Mouse (Mus musculus) kidney, adult 2 months (tissue): ENCODE measurements around the gene Il5. TPM values are rescaled to one million over a fixed set of nuclear protein-coding genes. Genes with fewer than 3 reads are reported as not detected.

Source experiments
- DNase-seq: peaks from one replicate; pipeline ENCODE4 v3.0.0; 2021
- H3K27ac ChIP-seq: fragments of 200-500 bp; 2 replicates; pipeline ENCODE4 v1.5.1; 2012; ENCODE audit warnings: low read depth, low read length, control low read depth, inconsistent platforms; ENCODE audit not compliant: insufficient read depth
- H3K27me3 ChIP-seq: fragments of 200-500 bp; replicated peaks from 2 replicates; pipeline ENCODE4 v1.6.1; 2012; ENCODE audit warnings: mild to moderate bottlenecking, moderate library complexity, low read length, inconsistent platforms; ENCODE audit not compliant: control insufficient read depth, insufficient read depth
- H3K36me3 ChIP-seq: fragments of 200-500 bp; 2 replicates; pipeline ENCODE4 v1.6.1; 2012; ENCODE audit warnings: mild to moderate bottlenecking, moderate library complexity, low read length, inconsistent platforms; ENCODE audit not compliant: control insufficient read depth, insufficient read depth
- H3K4me1 ChIP-seq: fragments of 200-500 bp; 2 replicates; pipeline ENCODE4 v1.6.1; 2011; ENCODE audit warnings: low read length; ENCODE audit not compliant: control insufficient read depth, insufficient read depth
- H3K4me3 ChIP-seq: fragments of 200-500 bp; 2 replicates; pipeline ENCODE4 v1.5.1; 2011; ENCODE audit warnings: mild to moderate bottlenecking, low read depth, low read length, control low read depth; ENCODE audit not compliant: insufficient read depth
- CTCF ChIP-seq: fragments of 200-500 bp; conservative IDR thresholded peaks from 2 replicates; pipeline ENCODE4 v1.5.1; 2011; ENCODE audit warnings: low read depth, mild to moderate bottlenecking, control low read depth, low read length, moderate library complexity, mixed read lengths; ENCODE audit not compliant: insufficient read depth, insufficient read length
- POLR2A ChIP-seq: fragments of 200-500 bp; IDR thresholded peaks from one replicate; pipeline ENCODE4 v1.6.1; 2011; ENCODE audit warnings: low read depth, low read length, control low read depth
- WGBS: fragments of 180-500 bp; shearing (Covaris S2); methylation state at CpG from one replicate; pipeline ENCODE4 v1.1.7; 2018; 5-methylcytosine and 5-hydroxymethylcytosine counted together
- polyA plus RNA-seq: library from polyadenylated mRNA; depleted of rRNA; stranded (reverse); fragments of >200 nt; gene quantifications from 2 replicates; pipeline ENCODE4 v1.2.3, GENCODE M21; 2012

Il5 gene
- polyA plus RNA-seq, 1 experiment: 0.08 TPM

GRCm38 (mm10) chr11:53732244-53732643 lies 11.7 kb downstream of the Il5 start:
- Histone ChIP-seq H3K4me1 (no peaks in the 10 kb centered on the region), H3K27ac (no peak overlapping the region), H3K27me3 (no peaks in the 10 kb centered on the region), H3K4me3 (no peak overlapping the region), H3K36me3 (no peaks in the 10 kb centered on the region)
- no peak for TF ChIP-seq POLR2A
- TF ChIP-seq CTCF: no peak
- 84% methylated on average over 8 of the region's 8 CpGs for WGBS
- no peak for DNase-seq

GRCm38 (mm10) chr11:53733824-53734223 lies 13.2 kb downstream of the Il5 start:
- Histone ChIP-seq H3K36me3 (no peaks in the 10 kb centered on the region), H3K4me1 (no peaks in the 10 kb centered on the region), H3K27me3 (no peaks in the 10 kb centered on the region), H3K27ac (no peak overlapping the region), H3K4me3 (no peak overlapping the region)
- 86% methylated on average over 7 of the region's 7 CpGs for WGBS
- no peak for TF ChIP-seq POLR2A
- 0 out of 2 replicates have a peak, but pooled peaks have one; percentile 2 for TF ChIP-seq CTCF
- DNase-seq: no peak

GRCm38 (mm10) chr11:53734431-53734830 lies 13.8 kb downstream of the Il5 start:
- no peak for DNase-seq
- H3K27me3 ChIP-seq: no peaks in the 10 kb centered on the region
- H3K36me3 ChIP-seq: no peaks in the 10 kb centered on the region
- TF ChIP-seq POLR2A: no peak
- TF ChIP-seq CTCF: no peak
- H3K27ac ChIP-seq: no peak overlapping the region
- H3K4me3 ChIP-seq: no peak overlapping the region
- H3K4me1 ChIP-seq: no peaks in the 10 kb centered on the region
- WGBS: 80% methylated on average over 2 of the region's 2 CpGs

- H3K4me3 ChIP-seq: no peak overlapping the region
- 64% methylated on average over 18 of the region's 18 CpGs for WGBS
- no peaks in the 10 kb centered on the region for H3K36me3 ChIP-seq
- H3K27ac ChIP-seq: no peak overlapping the region
- TF ChIP-seq POLR2A (no peak), CTCF (no peak)
- DNase-seq: no peak
- H3K4me1 ChIP-seq: no peaks in the 10 kb centered on the region
- no peaks in the 10 kb centered on the region for H3K27me3 ChIP-seq
These were observed 14.5 kb downstream of the Il5 start for GRCm38 (mm10) chr11:53734970-53735681.

GRCm38 (mm10) chr11:53735682-53736245 lies 15.2 kb downstream of the Il5 start:
- Histone ChIP-seq H3K4me3 (no peak overlapping the region), H3K27me3 (no peaks in the 10 kb centered on the region), H3K27ac (no peak overlapping the region), H3K4me1 (no peaks in the 10 kb centered on the region), H3K36me3 (no peaks in the 10 kb centered on the region)
- peak; percentile 97; the same call in 1 of the 2 replicates for TF ChIP-seq CTCF
- no peak for TF ChIP-seq POLR2A
- DNase-seq: peak; percentile 69
- 18% methylated on average over 17 of the region's 17 CpGs for WGBS

- peak; percentile 69 for TF ChIP-seq CTCF
- no peak for TF ChIP-seq POLR2A
- Histone ChIP-seq H3K4me3 (no peak overlapping the region), H3K27ac (no peak overlapping the region), H3K27me3 (no peaks in the 10 kb centered on the region), H3K4me1 (no peaks in the 10 kb centered on the region), H3K36me3 (no peaks in the 10 kb centered on the region)
- WGBS: 50% methylated on average over 14 of the region's 14 CpGs
- peak; percentile 81 for DNase-seq
These were observed 16.4 kb downstream of the Il5 start for GRCm38 (mm10) chr11:53736771-53737572.

- H3K4me3 ChIP-seq: no peak overlapping the region
- H3K4me1 ChIP-seq: no peaks in the 10 kb centered on the region
- DNase-seq: peak; percentile 73
- no peaks in the 10 kb centered on the region for H3K27me3 ChIP-seq
- no peak overlapping the region for H3K27ac ChIP-seq
- WGBS: 34% methylated on average over 6 of the region's 6 CpGs
- no peaks in the 10 kb centered on the region for H3K36me3 ChIP-seq
- TF ChIP-seq CTCF: peak; percentile 62
- TF ChIP-seq POLR2A: no peak
These were observed 17.0 kb downstream of the Il5 start for GRCm38 (mm10) chr11:53737573-53737946.
